Mouse (Mus musculus) midbrain, embryonic 14.5 days (tissue): ENCODE data around the gene Hist1h1e. TPM values are rescaled to one million over a fixed set of nuclear protein-coding genes. Genes with fewer than 3 reads are reported as not detected.
"Not testable (repeated sequence)": the region's sequence is repeated elsewhere in the genome, so short reads cannot be mapped to it uniquely, and the experiment has no call there.

Experiments
- ATAC-seq: fragments of 200-750 bp; cut with Nextera tagmentation; 2 replicates; pipeline ENCODE4 v1.8.0; 2017; ENCODE audit warnings: moderate number of reproducible peaks, moderate library complexity; ENCODE audit not compliant: low FRiP score, low TSS enrichment
- DNase-seq: peaks from one replicate; pipeline ENCODE4 v3.0.0-alpha.2; 2015
- H3K27ac ChIP-seq: fragments of 300-500 bp; sonication (generic); replicated peaks from 2 replicates; pipeline ENCODE4 v1.5.1; 2014; ENCODE audit warnings: mild to moderate bottlenecking, low read depth, low read length, moderate library complexity
- H3K27me3 ChIP-seq: fragments of 300-500 bp; sonication (generic); 2 replicates; pipeline ENCODE4 v1.6.1; 2014; ENCODE audit warnings: low read length, control low read depth, mixed read lengths; ENCODE audit not compliant: control insufficient read depth, insufficient read depth
- H3K36me3 ChIP-seq: fragments of 300-500 bp; sonication (generic); 2 replicates; pipeline ENCODE4 v1.6.1; 2014; ENCODE audit warnings: low read length, control low read depth; ENCODE audit not compliant: control insufficient read depth, insufficient read depth
- H3K4me1 ChIP-seq: fragments of 300-500 bp; sonication (generic); 2 replicates; pipeline ENCODE4 v1.6.1; 2014; ENCODE audit warnings: mild to moderate bottlenecking, antibody characterized with exemption, low read length, control low read depth; ENCODE audit not compliant: control insufficient read depth, insufficient read depth
- H3K4me2 ChIP-seq: fragments of 300-500 bp; sonication (generic); 2 replicates; pipeline ENCODE4 v1.6.1; 2014; ENCODE audit warnings: mild to moderate bottlenecking, low read length, moderate library complexity
- H3K4me3 ChIP-seq: fragments of 300-500 bp; sonication (generic); replicated peaks from 2 replicates; pipeline ENCODE4 v1.5.1; 2014; ENCODE audit warnings: low read depth, low read length
- H3K9ac ChIP-seq: fragments of 300-500 bp; sonication (generic); replicated peaks from 2 replicates; pipeline ENCODE4 v1.6.1; 2014; ENCODE audit warnings: mild to moderate bottlenecking, low read length, moderate library complexity
- H3K9me3 ChIP-seq: fragments of 300-500 bp; sonication (generic); 2 replicates; pipeline ENCODE4 v1.6.1; 2016; ENCODE audit warnings: low read length, control low read depth, mixed read lengths; ENCODE audit not compliant: control insufficient read depth
- WGBS: fragments of 180-500 bp; shearing (Covaris S2); extraction: QIAGEN DNeasy Blood & Tissue Kit; methylation state at CpG from one replicate; pipeline ENCODE4 v1.1.7; 2014; 5-methylcytosine and 5-hydroxymethylcytosine counted together
- polyA plus RNA-seq: library from polyadenylated mRNA; unstranded; fragments of >200 nt; fragmentation: Nextera tagmentation; extraction: Ambion mirVana; gene quantifications from 2 replicates; pipeline ENCODE4 v1.2.1, GENCODE M21; 2014

The Hist1h1e gene
- polyA plus RNA-seq, 1 experiment from 2014 or later = 8.6 TPM

DNA sequence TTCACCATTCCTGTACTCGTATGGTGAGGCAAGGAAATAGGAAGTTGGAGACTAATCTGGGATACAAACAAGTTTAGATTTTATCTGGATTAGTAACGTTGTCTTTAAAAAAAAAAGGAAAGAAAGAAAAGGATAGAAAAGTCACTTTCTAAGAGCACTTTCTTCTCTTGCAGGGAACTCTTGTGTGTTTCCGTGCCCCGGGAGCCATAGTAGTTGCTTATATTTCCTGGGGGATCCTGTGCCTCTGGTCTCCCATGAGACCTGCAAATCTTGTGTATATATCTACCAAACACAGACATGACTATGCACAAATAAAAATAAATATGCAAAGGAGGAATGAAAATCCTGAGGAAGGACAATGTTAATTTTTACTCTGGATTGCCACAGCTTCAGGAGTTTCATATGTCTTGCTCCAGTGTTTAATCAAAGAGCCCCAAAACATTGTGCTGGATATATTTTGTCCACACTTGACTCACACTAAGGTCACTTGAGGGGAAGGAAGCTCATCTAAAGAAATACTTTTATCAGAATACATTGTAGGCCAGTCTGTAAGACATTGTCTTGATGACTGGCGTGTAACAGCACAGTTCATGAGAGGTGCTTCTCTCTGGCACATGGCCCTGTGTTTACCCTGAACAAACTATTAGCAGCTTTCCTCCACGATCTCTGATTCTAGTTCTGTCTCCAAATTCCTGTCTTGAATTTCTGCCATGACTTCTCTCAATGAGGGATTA is 45.3 kb downstream of the Hist1h1e start:
- H3K4me1 ChIP-seq = peaks cover 31% of the 10 kb centered on the region
- DNase-seq (no peak), ATAC-seq (no peak)
- 46% methylated on average over 6 of the region's 6 CpGs for WGBS
- peak overlapping the region; percentile 59 for H3K4me2 ChIP-seq
- no peaks in the 10 kb centered on the region for H3K9me3 ChIP-seq
- H3K27me3 ChIP-seq = no peaks in the 10 kb centered on the region
- H3K4me3 ChIP-seq = peak overlapping the region; percentile 36; the same call in 1 of the 2 replicates
- peak overlapping the region; percentile 30; the same call in 1 of the 2 replicates for H3K9ac ChIP-seq
- H3K27ac ChIP-seq = no peak overlapping the region
- no peaks in the 10 kb centered on the region for H3K36me3 ChIP-seq

DNA sequence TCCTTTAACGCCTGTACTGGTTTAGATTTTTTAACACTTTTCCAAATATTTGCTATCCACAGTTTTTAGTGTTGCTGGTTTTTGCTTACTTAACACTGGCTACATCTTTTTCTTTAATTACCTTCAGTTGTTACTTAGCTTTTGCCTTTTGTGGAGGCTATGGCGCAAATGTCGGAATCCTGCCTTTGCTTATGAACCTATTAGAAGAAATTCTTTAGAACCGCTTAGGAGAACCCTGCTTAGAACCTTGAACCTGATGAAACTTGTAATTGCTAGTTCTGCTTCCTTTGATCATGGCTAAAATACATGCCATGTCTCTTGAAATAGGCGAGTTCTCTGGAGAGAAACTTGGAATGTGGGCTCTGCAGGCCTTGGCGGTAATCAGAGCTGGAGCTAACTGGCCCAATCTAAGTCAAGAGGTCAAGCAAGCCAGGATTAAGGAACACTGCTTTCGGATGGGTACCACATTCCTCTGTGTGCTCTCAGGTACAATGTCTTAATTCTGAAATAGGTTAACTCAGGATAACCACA is 45.9 kb downstream of the Hist1h1e start:
- DNase-seq = no peak

DNA sequence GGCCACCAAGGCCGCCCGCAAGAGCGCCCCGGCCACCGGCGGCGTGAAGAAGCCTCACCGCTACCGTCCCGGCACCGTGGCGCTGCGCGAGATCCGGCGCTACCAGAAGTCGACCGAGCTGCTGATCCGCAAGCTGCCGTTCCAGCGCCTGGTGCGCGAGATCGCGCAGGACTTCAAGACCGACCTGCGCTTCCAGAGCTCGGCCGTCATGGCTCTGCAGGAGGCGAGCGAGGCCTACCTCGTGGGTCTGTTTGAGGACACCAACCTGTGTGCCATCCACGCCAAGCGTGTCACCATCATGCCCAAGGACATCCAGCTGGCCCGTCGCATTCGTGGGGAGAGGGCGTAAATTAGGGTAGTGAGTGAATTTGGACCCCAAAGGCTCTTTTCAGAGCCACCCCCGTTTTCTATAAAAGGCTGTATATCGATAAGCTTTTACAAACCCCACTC is 46.5 kb downstream of the Hist1h1e start:
- WGBS = 0% methylated on average over 10 of the region's 40 CpGs
- not testable (repeated sequence) for ATAC-seq, H3K27me3 ChIP-seq, H3K36me3 ChIP-seq, H3K9me3 ChIP-seq, DNase-seq
- peak overlapping the region; percentile 59 for H3K4me2 ChIP-seq
- H3K4me1 ChIP-seq = peaks cover 30% of the 10 kb centered on the region
- peak overlapping the region; percentile 68 for H3K27ac ChIP-seq
- H3K4me3 ChIP-seq = peak overlapping the region; percentile 36
- peak overlapping the region; percentile 30; the same call in 1 of the 2 replicates for H3K9ac ChIP-seq

More for the DNA sequence above, 45.9 kb downstream of the Hist1h1e start:
- Histone ChIP-seq H3K4me3 (peak overlapping the region; percentile 36), H3K9me3 (no peaks in the 10 kb centered on the region), H3K36me3 (no peaks in the 10 kb centered on the region), H3K4me2 (peak overlapping the region; percentile 59), H3K4me1 (peaks cover 30% of the 10 kb centered on the region), H3K27me3 (no peaks in the 10 kb centered on the region), H3K27ac (peak overlapping the region; percentile 49; the same call in 1 of the 2 replicates), H3K9ac (peak overlapping the region; percentile 30; the same call in 1 of the 2 replicates)
- 2% methylated on average over 7 of the region's 7 CpGs for WGBS
- ATAC-seq = no peak

DNA sequence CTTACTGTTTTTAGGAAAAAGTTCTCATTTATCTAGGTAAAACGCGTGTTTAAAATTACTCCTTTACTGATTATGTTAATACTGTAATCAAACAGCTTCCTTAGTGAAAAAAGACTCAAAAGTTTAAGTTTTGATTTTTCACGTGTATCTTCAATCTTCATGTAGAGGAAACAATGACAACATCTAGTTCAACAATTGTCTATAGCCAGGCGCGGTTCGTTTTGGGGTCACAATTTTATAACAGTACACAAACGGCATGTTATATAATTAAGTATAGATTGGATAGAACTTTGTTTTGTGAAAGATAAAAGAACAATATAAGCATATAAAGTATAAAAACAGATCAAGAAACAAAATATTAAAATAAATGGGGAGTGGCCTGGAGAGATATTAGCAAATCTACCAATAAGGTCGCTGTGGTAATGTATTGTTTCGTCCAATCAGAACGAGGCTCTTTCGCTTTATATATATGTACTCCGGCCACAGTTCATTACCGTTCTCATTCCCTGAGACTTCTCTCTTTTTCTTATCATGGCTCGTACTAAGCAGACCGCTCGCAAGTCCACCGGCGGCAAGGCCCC is 47.0 kb downstream of the Hist1h1e start, which contains the start of gene Hist1h3d:
Gene Hist1h3d, plus strand, starts transcription at position 493 of the 581 bp plus-strand sequence.
- Histone ChIP-seq H3K9me3 (no peaks in the 10 kb centered on the region), H3K9ac (peak within 1 kb of the TSS; percentile 30; the same call in 1 of the 2 replicates), H3K4me2 (peak within 1 kb of the TSS; percentile 59), H3K27ac (peak within 1 kb of the TSS; percentile 76), H3K27me3 (no peaks in the 10 kb centered on the region), H3K36me3 (no peaks in the 10 kb centered on the region), H3K4me3 (peak within 1 kb of the TSS; percentile 36), H3K4me1 (peaks cover 31% of the 10 kb centered on the region)
- peak; percentile 72 for ATAC-seq
- under 1% methylated on average over 18 of the region's 18 CpGs for WGBS
- DNase-seq = peak; percentile 88

GRCm38 (mm10) chr13:23574546-23575170 is 47.7 kb downstream of the Hist1h1e start:
- DNase-seq = peak; percentile 37
- 0 out of 2 replicates have a peak, but pooled peaks have one; percentile 0 for ATAC-seq

GRCm38 (mm10) chr13:23573898-23574524 is 48.3 kb downstream of the Hist1h1e start, which contains the start of the genes Hist1h2bf and Hist1h2ad:
Hist1h2bf (minus strand) TSS chr13:23574196.
Hist1h2ad (plus strand) TSS chr13:23574381.
- peak; percentile 98 for DNase-seq
- H3K4me2 ChIP-seq = peak within 1 kb of the TSS; percentile 59
- not testable (repeated sequence) for H3K9me3 ChIP-seq, H3K9ac ChIP-seq, H3K36me3 ChIP-seq, H3K27me3 ChIP-seq
- H3K4me1 ChIP-seq = peaks cover 35% of the 10 kb centered on the region
- under 1% methylated on average over 33 of the region's 42 CpGs for WGBS
- ATAC-seq = peak; percentile 91
- H3K4me3 ChIP-seq = peak within 1 kb of the TSS; percentile 36
- peak within 1 kb of the TSS; percentile 76 for H3K27ac ChIP-seq

More at GRCm38 (mm10) chr13:23574546-23575170, 47.7 kb downstream of the Hist1h1e start:
- peaks cover 35% of the 10 kb centered on the region for H3K4me1 ChIP-seq
- peak overlapping the region; percentile 36 for H3K4me3 ChIP-seq
- peak overlapping the region; percentile 59 for H3K4me2 ChIP-seq
- H3K27ac ChIP-seq = peak overlapping the region; percentile 76
- WGBS = 0% methylated on average over 5 of the region's 39 CpGs
- not testable (repeated sequence) for H3K36me3 ChIP-seq, H3K9me3 ChIP-seq, H3K9ac ChIP-seq, H3K27me3 ChIP-seq

DNA sequence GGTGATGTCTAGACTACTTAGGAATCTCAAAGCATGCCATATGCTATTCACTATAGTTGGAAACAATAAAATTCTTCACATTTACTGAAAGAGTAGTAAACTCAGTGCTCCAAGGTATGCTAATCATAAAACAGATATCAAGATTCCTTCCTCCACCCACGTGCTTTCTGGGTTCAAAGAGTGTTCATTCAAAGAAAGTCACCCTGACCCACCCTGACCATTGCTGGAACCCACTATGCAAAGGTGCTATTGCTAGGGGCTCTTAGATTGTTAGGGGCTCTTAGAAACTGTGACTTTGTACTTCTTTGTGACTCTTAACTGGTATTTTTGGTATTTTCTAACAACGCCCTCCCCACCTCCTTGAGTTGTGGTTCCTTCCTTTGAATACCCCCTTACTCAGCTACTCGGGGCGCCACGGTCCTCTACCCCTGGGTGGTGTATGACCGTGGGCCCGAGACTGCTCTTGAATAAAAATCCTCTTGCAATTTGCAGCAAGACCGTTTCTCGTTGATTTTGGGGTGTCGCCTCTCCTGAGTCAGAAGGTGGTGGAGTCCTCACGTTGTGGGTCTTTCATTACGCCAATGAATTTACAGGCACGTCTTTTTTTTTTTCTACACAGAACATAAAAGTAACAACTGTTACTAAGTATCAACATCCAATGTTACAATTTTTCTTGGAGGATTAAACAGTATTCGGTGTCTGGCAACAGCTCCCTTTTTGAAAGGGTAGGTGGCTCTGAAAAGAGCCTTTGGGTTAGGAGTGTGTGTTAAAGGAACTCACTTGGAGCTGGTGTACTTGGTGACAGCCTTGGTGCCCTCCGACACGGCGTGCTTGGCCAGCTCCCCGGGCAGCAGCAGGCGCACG is 49.1 kb downstream of the Hist1h1e start:
- not testable (repeated sequence) for H3K9ac ChIP-seq, DNase-seq, H3K9me3 ChIP-seq, ATAC-seq, H3K27me3 ChIP-seq, H3K36me3 ChIP-seq
- H3K4me2 ChIP-seq = peak overlapping the region; percentile 59
- H3K4me3 ChIP-seq = peak overlapping the region; percentile 33
- WGBS = 8% methylated on average over 17 of the region's 20 CpGs
- H3K4me1 ChIP-seq = peaks cover 35% of the 10 kb centered on the region
- H3K27ac ChIP-seq = 0 out of 2 replicates have a peak overlapping the region, but pooled peaks have one; percentile 37
